Mouse (Mus musculus) embryo, embryonic 10 days (tissue): ENCODE results near the gene Sh2b2.
A peak's percentile ranks its signal among the peaks of the same experiment; 100 is the strongest.
"Not testable (repeated sequence)": the region's sequence is repeated elsewhere in the genome, so short reads cannot be mapped to it uniquely, and the experiment has no call there.

Source experiments
- DNase-seq: peaks from one replicate; pipeline ENCODE4 v3.0.0-alpha.2; 2015; ENCODE audit warnings: low spot score

The Sh2b2 gene

DNA sequence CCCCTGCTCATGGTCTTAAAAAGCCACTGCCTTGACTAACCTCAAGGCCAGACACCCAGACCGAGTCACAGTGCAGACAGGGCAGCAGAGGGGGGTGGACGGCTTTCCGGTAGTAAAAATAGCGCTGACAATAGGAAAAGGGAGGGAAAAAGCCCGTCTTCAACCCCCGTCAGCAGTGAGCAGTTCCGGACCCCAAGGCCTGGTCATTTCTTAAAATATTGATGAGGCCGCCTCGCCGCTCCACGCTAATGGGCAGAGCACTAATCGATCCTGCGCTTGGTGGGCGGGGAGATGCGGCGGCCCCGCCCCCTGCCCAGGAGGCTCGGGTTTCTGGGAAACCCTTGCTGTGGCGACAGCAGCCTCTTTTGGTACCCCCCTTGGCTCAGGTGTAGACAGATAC is 8.7 kb downstream of the Sh2b2 start:
- DNase-seq = peak; percentile 45

GRCm38 (mm10) chr5:136236611-136237010 is 9.7 kb downstream of the Sh2b2 start:
- DNase-seq = no peak

DNA sequence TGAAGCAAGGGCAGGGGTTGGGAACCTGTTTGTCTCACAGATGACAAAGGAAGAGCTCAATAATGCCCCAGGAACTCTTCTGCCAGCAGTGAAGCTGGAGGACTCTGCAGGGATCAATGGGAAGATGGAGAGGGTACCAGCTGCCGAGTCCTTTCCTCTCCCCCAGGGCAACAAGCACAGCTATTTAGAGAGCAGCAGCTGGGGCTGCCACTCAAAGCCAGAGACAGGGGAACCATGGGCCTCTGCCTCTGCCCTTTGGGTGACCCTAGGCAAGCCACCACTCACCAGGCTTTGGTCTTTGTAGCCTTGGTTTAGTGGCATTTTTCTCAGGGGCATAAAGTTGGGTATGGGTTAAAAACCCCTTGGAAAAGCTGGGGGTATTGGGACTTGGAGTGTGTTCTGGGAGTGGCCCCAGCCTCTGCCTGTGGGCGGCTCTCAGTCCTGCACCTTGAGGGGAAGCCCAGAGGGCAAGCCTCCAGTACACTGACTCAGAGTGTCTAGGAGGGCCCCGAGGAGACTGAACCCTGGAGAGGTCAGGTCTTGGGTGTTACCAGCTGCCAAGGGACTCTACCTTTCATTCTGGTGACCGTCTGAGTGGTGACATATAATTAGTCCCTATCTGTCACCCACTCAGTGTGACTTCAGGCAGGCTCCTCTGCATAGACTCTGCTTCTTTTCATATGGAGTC is 15.9 kb downstream of the Sh2b2 start:
- peak; percentile 20 for DNase-seq

DNA sequence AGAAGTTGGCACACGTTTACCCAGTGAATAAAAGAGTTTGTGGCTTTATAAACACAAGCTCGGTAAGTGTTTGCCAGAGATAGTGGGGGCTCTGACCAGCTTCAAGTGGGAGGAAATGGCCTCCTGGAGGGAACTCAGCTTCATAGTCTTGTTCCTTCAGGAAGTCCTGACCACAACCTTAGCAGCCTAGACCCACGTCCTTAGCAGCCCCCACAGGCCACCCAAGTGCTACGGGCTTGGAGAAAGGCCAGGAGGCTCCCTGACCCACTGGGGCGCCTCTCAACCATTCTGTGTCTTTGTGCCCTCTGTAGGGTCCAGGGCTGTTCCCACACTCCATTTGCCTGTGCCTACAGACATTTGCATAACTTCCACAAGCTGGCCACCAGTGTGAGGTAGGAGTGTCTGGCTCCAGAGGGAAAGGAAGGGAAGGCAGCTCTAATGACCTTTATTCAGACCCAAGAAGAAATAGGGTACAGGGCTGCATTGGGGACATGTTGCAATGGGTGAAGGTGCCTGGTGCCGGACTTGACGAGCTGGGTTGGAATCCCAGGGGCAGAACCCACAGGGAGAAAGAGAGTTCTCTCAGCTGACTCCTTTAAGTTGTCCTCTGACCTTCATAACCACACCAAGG is 20.0 kb downstream of the Sh2b2 start:
- no peak for DNase-seq

GRCm38 (mm10) chr5:136218585-136218984 is 27.8 kb downstream of the Sh2b2 start:
- no peak for DNase-seq

- DNase-seq = no peak
Measured at GRCm38 (mm10) chr5:136217932-136218381, 28.4 kb downstream of the Sh2b2 start.

DNA sequence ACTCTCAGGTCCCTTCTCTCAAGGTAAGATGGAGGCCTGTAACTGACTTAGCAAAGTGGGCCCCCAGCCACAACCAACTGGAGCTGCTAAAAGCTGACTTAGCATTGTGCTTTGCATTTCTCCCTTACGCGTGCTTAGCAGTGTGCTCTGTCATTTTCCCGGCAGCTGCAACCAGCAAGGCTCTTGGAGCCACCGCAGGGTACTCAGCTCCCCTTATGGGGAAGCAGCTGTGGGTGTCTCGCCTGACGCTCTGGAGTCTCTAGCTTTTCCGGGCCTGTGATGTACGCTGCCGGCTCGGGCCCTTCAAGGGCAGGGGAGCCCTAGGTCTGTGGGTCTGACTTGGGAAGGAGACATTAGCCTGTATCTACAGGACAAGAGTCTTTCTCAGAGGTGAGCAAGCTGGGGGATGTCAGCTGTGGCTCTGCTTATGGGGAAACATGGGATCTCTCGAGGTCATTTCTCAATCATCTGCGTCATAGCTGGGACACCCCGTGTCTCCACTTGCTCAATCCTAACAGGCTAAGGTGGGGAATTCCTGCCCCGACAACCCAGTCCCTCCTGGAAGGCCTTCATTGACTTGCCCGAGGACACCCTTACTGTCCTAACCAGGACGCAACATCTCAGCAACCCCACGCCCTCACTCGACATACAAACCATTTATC is 29.2 kb downstream of the Sh2b2 start:
- no peak for DNase-seq

- no peak for DNase-seq
Measured at GRCm38 (mm10) chr5:136215958-136216357, 30.4 kb downstream of the Sh2b2 start.

GRCm38 (mm10) chr5:136215211-136215610 is 31.1 kb downstream of the Sh2b2 start:
- no peak for DNase-seq

- no peak for DNase-seq
Measured at GRCm38 (mm10) chr5:136213716-136214115, 32.6 kb downstream of the Sh2b2 start.

DNA sequence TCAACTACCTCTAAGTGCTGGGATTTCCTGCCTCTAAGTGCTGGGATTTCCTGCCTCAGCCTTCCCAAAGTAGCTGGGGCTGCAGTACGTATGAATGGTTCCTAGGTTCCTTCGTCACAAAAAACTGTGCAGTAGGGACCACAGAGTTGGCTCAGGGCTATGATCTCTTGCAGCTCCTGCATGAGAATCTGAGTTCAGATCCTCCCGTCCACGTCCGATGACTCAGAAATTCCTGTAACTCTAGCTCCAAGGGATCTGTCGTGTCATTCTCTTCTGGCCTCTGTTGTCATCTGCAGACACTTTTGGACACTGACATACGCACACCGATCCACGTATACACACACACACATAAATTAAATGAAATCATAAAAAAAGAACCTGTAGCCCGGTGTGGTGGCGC is 33.6 kb downstream of the Sh2b2 start:
- no peak for DNase-seq

DNA sequence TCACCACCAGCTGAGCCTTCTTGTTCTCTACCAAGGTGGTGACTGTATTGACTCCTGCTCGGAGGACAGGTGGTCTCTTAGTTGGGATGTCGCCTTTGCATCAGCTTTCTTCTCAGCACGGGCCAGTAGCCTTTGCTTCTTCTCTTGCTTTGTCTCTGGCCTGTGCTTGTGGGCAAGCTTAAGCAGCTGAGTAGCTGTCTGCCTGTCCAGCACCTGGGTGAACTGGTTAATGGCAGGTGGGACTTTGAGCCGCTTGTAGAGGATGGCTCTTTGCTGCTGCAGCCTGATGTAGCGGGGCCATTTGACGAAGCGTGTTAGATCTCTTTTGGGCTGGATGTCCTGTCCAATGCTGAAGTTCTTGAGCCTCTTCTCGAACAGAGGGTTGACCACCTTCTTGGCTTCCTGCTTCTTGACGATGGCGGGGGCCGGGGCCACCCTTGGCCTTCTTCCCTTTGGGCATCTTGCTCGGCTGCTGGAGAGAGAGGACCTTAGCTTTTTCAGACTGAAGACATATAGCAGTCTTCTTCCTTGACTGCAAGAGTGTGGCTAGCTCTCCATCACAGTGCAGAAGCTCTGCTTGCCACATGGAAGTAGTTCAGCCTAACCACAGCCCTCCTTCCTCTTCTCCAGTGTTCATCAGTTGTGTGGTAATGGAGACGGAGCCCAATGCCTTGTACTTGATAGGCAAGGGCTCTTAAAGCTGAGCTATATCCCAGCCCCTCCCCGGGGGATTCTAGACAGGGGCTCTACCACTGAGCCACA is 34.8 kb downstream of the Sh2b2 start:
- not testable (repeated sequence) for DNase-seq

DNA sequence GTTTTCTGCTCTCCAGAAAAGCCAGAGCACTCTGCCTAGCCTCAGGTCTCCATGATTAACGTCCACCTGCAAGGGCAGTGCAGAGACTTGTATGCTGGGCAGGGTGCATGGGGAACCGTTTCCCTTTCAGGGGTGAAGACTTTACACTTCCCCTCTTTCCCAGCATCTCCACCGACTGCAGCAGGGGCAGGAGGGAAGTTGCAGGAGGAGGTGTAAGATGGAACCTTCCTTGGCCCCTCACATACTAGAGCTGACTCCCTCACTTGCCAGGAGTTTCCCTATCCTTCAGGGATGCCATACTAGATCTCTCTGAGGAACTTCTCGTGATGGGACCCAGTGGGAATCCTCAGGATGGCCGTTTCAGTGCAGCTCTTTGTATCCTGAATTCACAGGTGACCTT is 35.8 kb downstream of the Sh2b2 start:
- DNase-seq = no peak

DNA sequence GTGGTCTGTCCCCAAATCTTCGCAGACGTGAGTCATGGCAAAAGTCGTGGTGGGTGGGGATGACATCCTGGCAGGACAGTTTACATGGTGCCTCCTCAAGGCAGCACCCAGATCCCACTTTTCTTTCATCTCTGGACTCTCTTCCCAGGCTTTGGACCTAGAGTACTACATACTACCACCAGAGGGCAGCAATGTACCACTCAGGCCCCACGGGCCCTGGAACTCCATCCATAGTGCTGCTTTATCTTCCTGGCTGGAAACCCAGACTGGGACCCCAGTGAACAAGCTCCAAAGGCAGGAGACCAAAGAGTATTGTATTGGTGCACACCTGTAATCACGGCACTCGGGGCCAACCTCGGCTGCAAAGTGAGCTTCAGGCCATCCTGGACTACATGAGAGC is 44.5 kb downstream of the Sh2b2 start:
- DNase-seq = peak; percentile 88

DNA sequence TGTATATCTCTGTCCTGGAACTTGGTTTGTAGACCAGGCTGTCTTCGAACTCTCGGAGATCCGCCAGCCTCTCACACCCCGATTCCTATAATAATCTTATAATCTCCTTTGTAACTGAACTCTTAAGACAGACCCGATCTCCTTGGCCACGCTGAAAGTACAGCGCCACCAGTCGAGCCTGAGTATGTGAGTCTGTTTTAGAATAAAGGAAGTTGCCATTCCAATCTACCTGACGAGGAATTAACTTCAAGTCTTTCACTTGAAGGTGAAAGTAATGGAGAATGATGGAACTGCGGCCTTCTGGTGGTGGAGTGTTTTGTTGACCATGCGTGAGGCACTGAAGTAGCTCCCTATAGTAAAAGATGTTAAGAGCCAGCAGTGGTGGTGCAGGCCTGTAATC is 46.8 kb downstream of the Sh2b2 start:
- DNase-seq = peak; percentile 35

- peak; percentile 96 for DNase-seq
Measured at GRCm38 (mm10) chr5:136198474-136199391, 47.6 kb downstream of the Sh2b2 start, which contains the start of gene Prkrip1. Gene Prkrip1, minus strand, starts transcription at chr5:136198963.

DNA sequence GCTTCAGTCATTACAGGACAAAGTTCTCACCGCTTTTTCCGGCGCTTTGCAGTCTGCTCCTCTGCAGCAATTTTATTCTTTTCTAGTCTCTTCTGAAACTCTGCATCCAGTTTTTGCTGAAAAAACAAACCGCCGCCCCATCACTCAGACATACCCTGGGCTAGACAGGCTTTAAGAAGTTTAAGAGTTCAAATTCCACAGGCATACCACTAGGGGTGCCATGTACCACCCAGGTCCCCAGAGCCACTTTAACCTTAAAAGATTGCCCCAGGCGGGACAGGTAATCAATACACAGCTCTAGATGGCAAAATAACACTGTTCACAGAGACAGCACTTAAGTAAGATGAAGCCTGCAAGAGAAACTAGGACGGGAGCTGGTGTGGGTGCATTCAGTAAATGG is 54.5 kb downstream of the Sh2b2 start:
- no peak for DNase-seq

- DNase-seq = peak; percentile 66
Measured at GRCm38 (mm10) chr5:136186723-136187122, 59.6 kb downstream of the Sh2b2 start.

GRCm38 (mm10) chr5:136183766-136184165 is 62.6 kb downstream of the Sh2b2 start:
- DNase-seq = no peak

- DNase-seq = no peak
Measured at GRCm38 (mm10) chr5:136182830-136183229, 63.5 kb downstream of the Sh2b2 start.

DNA sequence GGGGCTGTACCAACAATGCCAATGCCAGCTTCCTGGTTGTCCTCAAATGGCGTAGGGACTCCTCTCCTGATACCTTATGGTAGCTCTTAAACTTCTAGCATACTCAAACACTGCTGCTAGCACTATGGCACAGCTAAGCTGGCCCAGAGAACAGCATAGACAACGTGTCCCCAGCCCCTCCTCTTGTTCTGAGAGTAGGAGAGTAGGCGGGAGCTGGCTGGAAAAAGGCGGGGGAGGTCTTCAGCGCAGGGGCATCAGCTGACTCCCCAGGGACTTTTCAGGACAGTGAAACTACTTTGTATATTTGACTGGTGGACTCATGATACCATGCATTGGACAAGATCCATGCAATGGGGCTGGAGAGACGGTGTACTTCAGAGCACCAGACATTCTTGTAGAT is 64.3 kb downstream of the Sh2b2 start:
- DNase-seq = no peak
